Mouse (Mus musculus) fat pad, adult 2 months (tissue): ENCODE results near the gene Trmt10b.
A peak's percentile ranks its signal among the peaks of the same experiment; 100 is the strongest.

Source experiments
- DNase-seq: peaks from one replicate; pipeline ENCODE4 v3.0.0-alpha.2; 2011; ENCODE audit warnings: low read depth, low spot score; ENCODE audit errors: extremely low read depth

The Trmt10b gene

GRCm38 (mm10) chr4:45341669-45342249 is 44.8 kb downstream of the Trmt10b start, which contains the start of gene Dcaf10:
TSS of gene Dcaf10 (plus strand) at chr4:45342101.
- peak; percentile 23 for DNase-seq

DNA sequence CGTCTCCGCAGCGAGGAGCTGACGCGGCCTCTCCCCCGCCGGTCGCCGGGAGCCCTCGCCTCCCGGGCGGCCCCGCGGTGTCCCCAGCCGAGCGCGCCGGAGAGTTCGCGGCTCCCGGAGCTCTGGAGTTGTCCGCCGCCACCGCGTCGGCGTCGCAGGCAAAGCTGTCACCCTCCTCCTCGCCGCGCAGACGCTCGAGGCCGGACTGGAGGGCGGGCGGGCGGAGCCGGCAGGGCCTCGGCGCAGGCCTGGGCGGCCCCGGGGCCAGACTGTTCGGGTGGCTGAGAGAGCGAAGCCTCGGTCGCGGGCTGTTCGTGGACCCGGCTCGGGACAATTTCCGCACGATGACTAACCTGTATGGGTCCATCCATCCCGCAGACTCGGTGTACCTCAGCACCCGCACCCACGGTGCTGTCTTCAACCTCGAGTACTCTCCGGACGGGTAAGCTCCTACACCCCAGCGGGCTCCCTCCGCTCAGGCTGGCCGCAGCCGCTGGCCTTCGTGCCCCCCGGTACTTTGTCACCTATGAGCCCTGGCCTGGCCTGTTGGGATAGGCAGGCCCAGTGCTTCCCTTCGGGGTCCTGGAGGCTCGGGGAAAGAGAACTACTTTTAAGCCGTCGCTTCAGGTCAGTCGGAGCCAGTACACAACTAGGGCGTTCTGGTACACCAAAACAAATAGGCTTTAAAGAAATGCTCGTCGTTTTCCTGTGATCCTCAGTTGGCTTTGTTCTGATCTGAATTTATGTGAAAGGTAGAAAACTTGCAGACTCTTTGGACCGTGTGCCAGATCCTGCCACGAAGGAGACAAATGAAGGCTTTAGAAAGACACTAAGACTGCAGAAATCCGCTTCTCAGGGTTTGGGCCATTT is 45.6 kb downstream of the Trmt10b start, which contains the start of gene Exosc3:
Gene Exosc3, minus strand, starts transcription at position 447 of the 870 bp plus-strand sequence.
- DNase-seq, result no peak

GRCm38 (mm10) chr4:45356653-45357052 is 59.7 kb downstream of the Trmt10b start:
- DNase-seq, result peak; percentile 10
